Mouse (Mus musculus) forebrain, embryonic 14.5 days (tissue): Measurements from ENCODE around the gene Pax3. TPM values are rescaled to one million over a fixed set of nuclear protein-coding genes. Genes with fewer than 3 reads are reported as not detected.

Experiments
- ATAC-seq: fragments of 200-750 bp; cut with Nextera tagmentation; 2 replicates; pipeline ENCODE4 v1.8.0; 2017; ENCODE audit warnings: mild to moderate bottlenecking, moderate library complexity
- DNase-seq: peaks from one replicate; pipeline ENCODE4 v3.0.0-alpha.2; 2015; ENCODE audit warnings: low spot score
- H3K27ac ChIP-seq: fragments of 300-500 bp; sonication (generic); 2 replicates; pipeline ENCODE4 v1.5.1; 2014; ENCODE audit warnings: low read depth, mild to moderate bottlenecking, control low read depth, low read length, moderate library complexity
- H3K27me3 ChIP-seq: fragments of 300-500 bp; sonication (generic); replicated peaks from 2 replicates; pipeline ENCODE4 v1.6.1; 2014; ENCODE audit warnings: low read length, control low read depth, mixed read lengths; ENCODE audit not compliant: control insufficient read depth, insufficient read depth
- H3K36me3 ChIP-seq: fragments of 300-500 bp; sonication (generic); 2 replicates; pipeline ENCODE4 v1.6.1; 2014; ENCODE audit warnings: low read length, control low read depth; ENCODE audit not compliant: control insufficient read depth, insufficient read depth
- H3K4me1 ChIP-seq: fragments of 300-500 bp; sonication (generic); 2 replicates; pipeline ENCODE4 v1.6.1; 2014; ENCODE audit warnings: antibody characterized with exemption, low read length, control low read depth; ENCODE audit not compliant: control insufficient read depth, insufficient read depth
- H3K4me2 ChIP-seq: fragments of 300-500 bp; sonication (generic); 2 replicates; pipeline ENCODE4 v1.6.1; 2014; ENCODE audit warnings: mild to moderate bottlenecking, control low read depth, low read length
- H3K4me3 ChIP-seq: fragments of 300-500 bp; sonication (generic); 2 replicates; pipeline ENCODE4 v1.5.1; 2014; ENCODE audit warnings: low read depth, low read length, control low read depth
- H3K9ac ChIP-seq: fragments of 300-500 bp; sonication (generic); 2 replicates; pipeline ENCODE4 v1.6.1; 2014; ENCODE audit warnings: mild to moderate bottlenecking, low read length, control low read depth, moderate library complexity
- H3K9me3 ChIP-seq: fragments of 300-500 bp; sonication (generic); replicated peaks from 2 replicates; pipeline ENCODE4 v1.6.1; 2016; ENCODE audit warnings: low read length, control low read depth, mixed read lengths; ENCODE audit not compliant: control insufficient read depth
- WGBS: fragments of 180-500 bp; shearing (Covaris S2); extraction: QIAGEN DNeasy Blood & Tissue Kit; methylation state at CpG from one replicate; pipeline ENCODE4 v1.1.7; 2014; 5-methylcytosine and 5-hydroxymethylcytosine counted together
- polyA plus RNA-seq: library from polyadenylated mRNA; unstranded; fragments of >200 nt; fragmentation: Nextera tagmentation; extraction: Ambion mirVana; gene quantifications from 2 replicates; pipeline ENCODE4 v1.2.1, GENCODE M21; 2014

The Pax3 gene
- polyA plus RNA-seq, 1 experiment from 2014 or later: 0.24 TPM

DNA sequence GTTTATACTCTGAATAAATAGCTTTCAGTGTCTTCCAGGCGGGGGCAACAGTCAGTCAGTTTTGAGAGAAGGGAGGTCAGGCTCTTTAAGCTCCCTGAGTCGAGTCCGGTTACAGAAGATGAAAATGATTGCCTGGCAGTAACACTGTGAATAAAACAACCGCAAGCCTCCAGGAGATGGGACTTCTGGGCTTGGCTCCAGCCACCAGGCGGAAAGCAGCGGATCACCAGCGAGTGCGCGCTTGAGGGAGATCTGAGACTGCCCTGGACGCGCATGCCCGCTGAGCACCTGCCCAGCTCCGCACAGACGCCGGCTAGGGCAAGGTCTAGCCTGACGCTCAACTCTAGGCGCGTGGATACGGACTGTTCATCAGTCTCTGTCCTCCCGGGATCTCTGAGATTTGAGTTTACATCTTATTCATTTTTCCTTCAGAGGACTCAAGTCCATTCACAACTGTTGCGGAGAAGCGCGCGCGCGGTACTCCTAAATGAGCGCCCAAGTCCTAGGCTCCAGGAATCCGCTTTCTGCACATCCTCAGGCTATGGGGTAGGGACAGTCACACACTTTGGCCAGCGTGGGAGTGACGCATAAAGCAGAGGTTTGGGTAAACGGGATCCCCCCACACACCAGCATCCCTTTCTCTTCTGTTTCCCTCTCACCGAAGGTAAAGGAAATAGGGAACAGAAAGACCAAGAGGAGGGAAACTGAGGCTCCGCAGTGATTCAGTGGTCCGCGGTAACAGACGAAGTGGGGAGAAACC, 19.0 kb upstream of the Pax3 start:
- DNase-seq (peak; percentile 60), ATAC-seq (peak; percentile 68)
- Histone ChIP-seq H3K4me3 (peak overlapping the region; percentile 44), H3K36me3 (no peaks in the 10 kb centered on the region), H3K4me2 (peak overlapping the region; percentile 89), H3K9ac (no peak overlapping the region), H3K27me3 (peaks cover 96% of the 10 kb centered on the region), H3K27ac (no peak overlapping the region), H3K9me3 (no peaks in the 10 kb centered on the region), H3K4me1 (peaks cover 14% of the 10 kb centered on the region)
- WGBS: under 1% methylated on average over 36 of the region's 36 CpGs

DNA sequence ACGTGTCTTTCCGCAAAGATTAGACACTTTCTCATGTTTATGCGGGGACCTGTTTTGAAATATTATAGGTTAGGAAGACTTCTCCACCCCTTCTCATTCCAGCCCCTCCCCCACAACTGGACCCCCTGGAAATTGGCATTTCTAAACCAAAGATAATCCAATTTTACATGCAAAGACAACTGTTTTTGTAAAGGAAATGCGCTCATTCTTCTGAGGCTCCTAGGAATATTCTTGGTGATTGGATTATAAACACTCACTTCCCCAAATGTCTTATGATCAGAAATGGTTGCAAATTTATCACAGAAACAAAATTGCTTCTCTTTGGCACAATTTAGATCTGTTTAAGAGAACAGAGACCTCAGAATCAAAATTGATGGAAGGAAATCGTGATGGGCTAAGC, 14.1 kb upstream of the Pax3 start:
- Histone ChIP-seq H3K4me1 (peaks cover 3% of the 10 kb centered on the region; the same call in 1 of the 2 replicates), H3K27me3 (peaks cover 94% of the 10 kb centered on the region), H3K4me3 (no peak overlapping the region), H3K36me3 (no peaks in the 10 kb centered on the region), H3K9ac (no peak overlapping the region), H3K9me3 (no peaks in the 10 kb centered on the region), H3K4me2 (no peak overlapping the region), H3K27ac (no peak overlapping the region)
- no peak for DNase-seq
- 3% methylated on average over 5 of the region's 5 CpGs for WGBS
- ATAC-seq: no peak

DNA sequence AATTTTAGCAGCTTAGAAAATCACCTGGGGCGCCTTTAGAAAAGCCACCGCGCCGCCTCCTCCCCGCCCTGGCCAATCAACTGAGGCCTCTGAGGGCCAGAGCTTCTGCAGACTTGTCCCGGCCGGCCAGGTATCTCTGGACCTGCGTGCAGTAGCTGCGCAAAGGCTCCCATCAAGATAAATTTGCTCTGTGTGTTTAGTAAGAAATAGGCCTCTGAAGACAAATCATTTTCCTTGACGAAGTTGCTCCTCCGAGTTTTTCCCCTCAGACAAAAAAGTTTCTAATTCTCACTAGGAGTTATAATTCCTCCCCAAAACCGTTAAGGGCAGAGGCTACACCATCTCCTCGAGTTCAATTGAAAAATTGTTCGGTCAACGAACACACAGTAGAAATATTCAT, 13.6 kb upstream of the Pax3 start:
- no peak overlapping the region for H3K4me2 ChIP-seq
- no peaks in the 10 kb centered on the region for H3K4me1 ChIP-seq
- H3K36me3 ChIP-seq: no peaks in the 10 kb centered on the region
- DNase-seq: no peak
- H3K9me3 ChIP-seq: no peaks in the 10 kb centered on the region
- peaks cover 94% of the 10 kb centered on the region for H3K27me3 ChIP-seq
- no peak for ATAC-seq
- no peak overlapping the region for H3K9ac ChIP-seq
- H3K27ac ChIP-seq: no peak overlapping the region
- H3K4me3 ChIP-seq: no peak overlapping the region
- under 1% methylated on average over 15 of the region's 15 CpGs for WGBS

DNA sequence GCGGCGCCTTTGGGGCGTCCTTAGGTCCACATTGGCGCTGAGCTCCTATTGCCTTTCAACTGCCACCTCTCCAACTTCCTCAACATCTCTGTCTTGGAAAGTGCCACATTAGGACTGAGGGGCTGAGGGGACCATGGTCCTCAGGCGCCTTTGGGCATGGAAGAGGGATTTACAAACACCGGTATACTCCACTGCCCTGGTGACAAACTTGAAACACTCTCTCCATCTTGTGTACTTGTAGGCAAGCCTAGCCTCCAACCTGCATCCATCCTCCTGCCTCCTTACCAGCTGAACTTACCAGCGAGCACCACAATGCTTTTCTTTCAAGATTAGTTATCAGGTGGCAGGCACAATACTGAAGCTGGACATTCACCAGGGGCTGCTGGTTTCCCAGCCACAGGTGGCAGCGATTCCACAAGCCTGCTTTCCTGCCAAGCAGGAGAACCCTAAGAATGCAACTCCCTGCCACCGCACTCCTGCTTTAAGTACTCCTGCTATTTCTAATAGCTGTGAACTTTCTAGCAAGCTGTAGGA, 11.4 kb upstream of the Pax3 start:
- no peak overlapping the region for H3K4me3 ChIP-seq
- H3K9me3 ChIP-seq: no peaks in the 10 kb centered on the region
- WGBS: 9% methylated on average over 9 of the region's 9 CpGs
- DNase-seq (no peak), ATAC-seq (no peak)
- H3K4me2 ChIP-seq: no peak overlapping the region
- 0 out of 2 replicates have a peak, but pooled peaks cover 2% of the 10 kb centered on the region for H3K4me1 ChIP-seq
- H3K36me3 ChIP-seq: no peaks in the 10 kb centered on the region
- no peak overlapping the region for H3K27ac ChIP-seq
- H3K9ac ChIP-seq: no peak overlapping the region
- peaks cover 95% of the 10 kb centered on the region for H3K27me3 ChIP-seq

DNA sequence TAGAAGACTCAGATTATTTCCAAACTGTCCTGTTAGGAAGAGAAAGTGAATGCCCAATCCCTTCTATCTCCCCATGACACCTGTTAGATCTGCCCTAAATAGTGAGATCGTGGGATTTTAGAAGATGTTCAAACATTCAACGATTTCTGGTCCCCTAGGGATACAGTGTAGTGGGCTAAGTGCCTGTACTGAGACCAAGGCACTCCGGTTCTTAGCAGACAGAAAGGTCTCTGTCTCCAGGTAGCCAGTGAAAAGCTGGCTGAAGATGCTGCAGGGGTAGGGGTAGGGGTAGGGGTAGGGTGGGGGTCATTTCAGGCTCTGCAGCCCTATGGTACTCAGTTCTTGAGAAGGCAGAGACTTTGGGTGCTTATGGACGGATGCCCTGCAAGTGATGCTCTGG, 7.4 kb upstream of the Pax3 start:
- no peak overlapping the region for H3K9ac ChIP-seq
- no peak overlapping the region for H3K27ac ChIP-seq
- no peaks in the 10 kb centered on the region for H3K9me3 ChIP-seq
- 26% methylated on average over 4 of the region's 4 CpGs for WGBS
- H3K4me1 ChIP-seq: 0 out of 2 replicates have a peak, but pooled peaks cover 4% of the 10 kb centered on the region
- no peak for DNase-seq
- no peak for ATAC-seq
- no peak overlapping the region for H3K4me2 ChIP-seq
- no peak overlapping the region for H3K4me3 ChIP-seq
- H3K27me3 ChIP-seq: peaks cover 92% of the 10 kb centered on the region
- no peaks in the 10 kb centered on the region for H3K36me3 ChIP-seq

DNA sequence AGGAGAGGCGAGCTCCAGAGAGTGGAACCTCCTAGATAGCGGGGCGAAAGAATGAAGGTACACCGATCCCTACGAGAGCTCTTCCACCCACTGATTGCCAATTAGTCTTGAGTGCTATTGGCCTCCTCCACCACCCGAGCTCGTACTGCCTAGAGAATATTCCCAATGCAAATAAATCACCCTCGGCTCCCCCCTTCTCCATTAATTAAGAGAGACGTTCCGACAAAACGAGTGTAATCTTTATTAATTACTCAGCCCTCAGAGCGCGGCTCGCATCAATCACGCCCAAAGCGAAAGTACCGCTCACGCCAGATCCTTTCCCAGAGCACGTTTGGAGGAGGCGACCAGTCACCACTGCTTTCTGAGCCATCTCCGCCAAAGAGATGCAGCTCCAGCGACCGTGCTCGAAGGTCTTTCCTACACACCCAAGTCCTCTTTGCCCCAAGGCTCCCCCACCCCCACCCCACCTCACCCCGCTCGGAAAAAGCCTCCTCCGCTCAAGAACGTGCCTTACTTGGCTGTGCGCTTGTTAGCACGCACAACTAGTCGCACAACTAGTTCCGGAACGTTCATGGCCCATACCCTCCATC, 6.8 kb upstream of the Pax3 start:
- peak; percentile 38; the same call in 1 of the 2 replicates for ATAC-seq
- Histone ChIP-seq H3K9me3 (no peaks in the 10 kb centered on the region), H3K27ac (no peak overlapping the region), H3K9ac (no peak overlapping the region), H3K27me3 (peaks cover 92% of the 10 kb centered on the region), H3K36me3 (no peaks in the 10 kb centered on the region), H3K4me1 (0 out of 2 replicates have a peak, but pooled peaks cover 4% of the 10 kb centered on the region), H3K4me2 (peak overlapping the region; percentile 41), H3K4me3 (peak overlapping the region; percentile 22)
- peak; percentile 68 for DNase-seq
- under 1% methylated on average over 33 of the region's 33 CpGs for WGBS

DNA sequence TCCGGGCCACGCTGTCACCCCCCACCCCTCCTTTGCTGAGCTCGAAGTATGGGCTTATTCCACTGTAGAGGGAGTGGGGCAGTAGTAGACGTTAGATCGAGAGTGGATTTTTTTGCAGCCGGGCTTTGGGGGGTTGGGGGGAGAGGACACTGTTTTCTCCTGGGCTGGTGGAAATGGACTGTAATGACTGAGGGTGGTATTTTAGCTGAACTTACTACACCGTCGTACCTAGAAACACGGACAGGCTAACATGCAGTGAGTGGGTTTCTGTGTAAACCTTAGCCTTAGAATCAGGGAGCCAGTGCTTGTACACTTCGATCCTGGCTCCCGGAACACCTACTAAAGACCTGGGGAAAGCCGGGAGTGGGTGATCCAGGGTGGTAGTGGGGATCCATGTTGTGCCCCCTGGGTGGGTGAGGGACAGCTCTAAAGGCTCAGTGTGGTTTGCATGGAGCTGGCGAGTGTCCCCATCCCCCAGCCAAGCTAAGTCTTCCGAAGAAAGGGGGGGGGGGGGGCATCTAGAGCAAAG, 6.2 kb upstream of the Pax3 start:
- H3K27me3 ChIP-seq: peaks cover 92% of the 10 kb centered on the region
- H3K9ac ChIP-seq: no peak overlapping the region
- WGBS: 2% methylated on average over 14 of the region's 14 CpGs
- H3K4me3 ChIP-seq: peak overlapping the region; percentile 22; the same call in 1 of the 2 replicates
- DNase-seq (no peak), ATAC-seq (0 out of 2 replicates have a peak, but pooled peaks have one; percentile 8)
- H3K4me1 ChIP-seq: 0 out of 2 replicates have a peak, but pooled peaks cover 4% of the 10 kb centered on the region
- no peak overlapping the region for H3K27ac ChIP-seq
- H3K9me3 ChIP-seq: no peaks in the 10 kb centered on the region
- peak overlapping the region; percentile 41 for H3K4me2 ChIP-seq
- no peaks in the 10 kb centered on the region for H3K36me3 ChIP-seq

DNA sequence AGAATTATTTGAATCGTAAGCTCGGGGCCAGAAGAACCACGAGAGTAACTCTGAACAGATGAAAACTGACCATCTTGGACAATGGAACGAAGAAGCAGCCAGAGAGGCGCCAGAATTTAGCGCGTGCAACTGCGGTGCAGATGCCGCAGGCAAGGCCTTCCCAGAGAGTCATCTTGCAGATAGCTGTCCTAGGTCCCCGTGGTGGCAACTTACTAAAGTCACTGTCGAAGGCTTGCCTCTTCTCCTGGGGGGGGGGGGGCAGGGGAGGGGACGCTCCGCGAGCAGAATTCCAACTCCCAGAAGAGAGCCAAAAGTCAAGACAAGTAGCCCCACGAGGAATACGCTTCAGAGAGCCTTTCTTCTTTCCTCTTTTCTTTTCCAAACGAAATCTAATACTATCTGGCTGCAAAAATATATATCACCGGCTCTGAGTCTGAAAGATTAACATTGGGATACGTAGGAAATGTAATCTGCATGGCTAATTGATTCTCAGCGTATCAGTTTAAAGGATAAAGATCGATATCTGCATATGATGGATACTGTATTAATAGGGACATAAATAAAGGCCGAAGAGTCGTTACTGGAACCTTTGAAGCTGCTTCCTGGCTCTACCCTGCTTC, 5.6 kb upstream of the Pax3 start:
- Histone ChIP-seq H3K9ac (no peak overlapping the region), H3K27me3 (peaks cover 92% of the 10 kb centered on the region), H3K9me3 (no peaks in the 10 kb centered on the region), H3K27ac (no peak overlapping the region), H3K4me2 (no peak overlapping the region), H3K36me3 (no peaks in the 10 kb centered on the region), H3K4me1 (0 out of 2 replicates have a peak, but pooled peaks cover 4% of the 10 kb centered on the region), H3K4me3 (no peak overlapping the region)
- DNase-seq (no peak), ATAC-seq (no peak)
- 1% methylated on average over 23 of the region's 23 CpGs for WGBS
